Mouse (Mus musculus) adrenal gland, adult (tissue): ENCODE measurements around the gene Adgrl3.
A peak's percentile ranks its signal among the peaks of the same experiment; 100 is the strongest.

Experiments used
- DNase-seq, 2 experiments: peaks; one replicate each; pipeline ENCODE4 v3.0.0; 2022 to 2023; ENCODE audit warnings: low spot score in 1 of 2; ENCODE audit not compliant: inconsistent age in 2 of 2

The Adgrl3 gene

DNA sequence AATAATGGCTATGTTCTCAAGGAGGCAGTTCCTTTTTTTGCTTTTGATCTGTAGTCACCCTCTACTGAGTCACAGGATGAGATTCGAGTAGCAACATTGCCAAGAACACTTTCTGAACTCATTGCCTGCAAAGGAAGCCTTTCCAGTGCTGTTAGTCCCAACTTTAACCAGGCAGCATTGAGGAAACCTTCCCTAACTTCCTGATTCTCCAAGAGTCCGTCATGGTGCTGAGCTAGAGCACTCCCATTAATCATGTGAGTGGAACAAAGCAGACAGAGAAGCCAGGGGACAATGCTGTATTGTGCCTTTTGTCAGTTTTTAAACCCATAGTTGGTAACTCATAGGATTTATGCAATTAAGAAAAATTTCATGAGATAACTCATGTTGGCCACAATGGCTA, 345.3 kb downstream of the Adgrl3 start:
- peak in 1 of 2 experiments; percentile 21 for DNase-seq

DNA sequence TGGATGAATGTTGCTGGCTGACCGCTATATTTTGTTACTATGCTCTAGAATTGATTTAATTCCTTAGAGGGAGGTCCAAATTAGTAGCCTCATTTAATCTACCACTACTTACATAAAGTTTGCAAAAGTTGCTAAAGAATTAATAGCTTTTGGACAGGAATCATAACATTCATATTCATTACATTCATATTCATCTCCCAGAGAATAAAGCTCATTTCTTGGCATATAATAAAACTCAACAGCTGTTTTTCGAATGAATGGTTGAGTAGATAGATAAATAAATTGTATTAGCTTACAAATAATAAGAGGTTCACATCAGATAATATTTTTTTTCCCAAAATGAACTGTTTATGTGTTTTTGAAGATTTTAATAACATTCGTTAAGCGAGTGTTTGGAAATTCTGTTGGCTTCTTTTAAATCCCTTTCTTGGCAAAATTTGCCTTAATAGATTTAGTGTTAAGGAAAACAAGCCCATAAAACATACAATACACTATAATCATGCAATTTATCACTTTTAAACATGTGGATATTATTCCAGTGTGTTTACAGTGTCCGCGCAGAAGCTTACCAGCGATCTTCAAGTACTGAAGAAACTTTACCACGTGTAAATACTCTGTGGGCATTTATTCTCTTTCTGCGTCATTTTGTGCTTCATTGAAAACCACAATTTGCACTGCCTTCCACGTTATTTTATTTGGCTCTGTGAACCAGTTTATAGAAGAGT, 350.4 kb downstream of the Adgrl3 start:
- DNase-seq: no peak

DNA sequence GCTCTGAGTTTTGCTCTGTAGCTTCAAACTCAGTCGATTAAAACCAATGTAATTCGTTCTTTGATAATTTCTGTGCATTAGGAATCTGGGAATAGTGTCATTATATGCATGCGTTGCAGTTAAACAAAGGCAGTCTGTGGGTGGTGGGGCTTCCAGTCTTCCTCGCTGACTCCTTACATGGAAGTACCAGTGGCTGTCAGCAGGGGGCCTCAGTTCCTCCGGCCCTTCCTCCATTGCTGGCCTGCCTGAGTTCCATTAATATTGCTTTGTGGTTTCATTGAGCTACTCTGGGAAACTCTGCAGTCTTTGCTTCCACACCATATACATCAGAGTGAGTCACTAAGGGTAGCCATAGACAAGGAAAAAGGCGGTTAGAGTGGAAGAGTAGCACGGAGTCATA, 356.1 kb downstream of the Adgrl3 start:
- DNase-seq: no peak

DNA sequence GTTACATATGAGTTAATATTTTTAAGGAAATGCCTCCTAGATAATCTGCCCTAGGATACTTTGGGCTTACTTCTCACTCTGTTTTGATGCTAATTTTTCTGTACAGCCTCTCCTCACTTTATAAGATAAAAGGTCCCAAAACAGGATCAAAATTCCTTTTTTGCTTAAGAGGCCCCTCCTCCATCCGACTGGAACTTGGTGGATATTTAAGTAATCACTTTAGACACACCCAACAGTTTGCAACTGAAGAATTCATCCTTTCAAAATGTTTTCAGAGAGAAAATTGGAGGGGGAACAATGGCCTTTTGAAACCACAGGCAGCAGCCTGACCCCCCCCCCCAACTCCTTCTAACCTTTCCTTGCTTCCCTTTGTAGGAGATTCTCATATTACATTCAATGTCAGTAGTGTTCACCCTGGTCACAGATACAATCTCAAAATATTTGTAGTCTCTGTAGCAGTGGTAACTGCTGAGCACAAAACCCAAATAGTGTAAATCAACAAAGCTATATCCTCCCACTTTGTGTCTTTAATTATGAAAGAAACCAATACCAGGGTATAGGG, 385.7 kb downstream of the Adgrl3 start:
- DNase-seq: no peak

DNA sequence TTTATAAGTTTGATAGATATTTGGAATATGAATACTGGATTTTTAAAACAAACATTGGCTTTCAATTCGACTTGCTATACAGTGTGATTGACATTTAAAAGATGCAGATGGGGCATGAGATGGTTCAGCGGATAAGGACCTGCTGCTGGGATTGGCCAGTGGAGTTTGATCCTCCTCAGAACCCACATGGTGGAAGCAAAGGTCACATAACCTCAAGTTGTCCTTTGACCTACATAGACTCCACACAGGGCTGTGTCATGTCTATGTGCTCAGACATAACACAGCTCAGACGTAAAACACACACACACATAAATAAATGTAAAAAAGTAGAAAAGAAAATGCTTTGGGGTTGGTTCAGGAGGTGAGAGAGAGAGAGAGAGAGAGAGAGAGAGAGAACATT, 397.4 kb downstream of the Adgrl3 start:
- no peak for DNase-seq

DNA sequence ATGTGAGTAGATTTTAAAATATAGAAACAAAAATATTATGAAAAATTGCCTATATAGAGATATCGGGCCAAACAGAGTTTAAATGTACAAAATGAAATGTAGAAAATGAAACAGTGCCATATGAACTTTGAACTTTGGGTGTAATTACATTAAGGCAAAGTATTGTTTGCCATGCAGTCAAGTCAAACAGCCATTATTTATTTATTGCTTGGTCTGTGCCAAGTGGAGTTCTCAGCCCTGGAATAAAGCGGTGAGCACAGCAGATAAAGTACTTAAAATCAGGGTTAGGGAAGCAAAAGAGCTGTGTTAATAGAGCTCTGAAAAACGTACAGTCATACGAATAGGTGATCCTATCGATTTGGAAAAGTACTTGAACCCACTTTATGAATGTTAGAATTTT, 407.5 kb downstream of the Adgrl3 start:
- DNase-seq: no peak

DNA sequence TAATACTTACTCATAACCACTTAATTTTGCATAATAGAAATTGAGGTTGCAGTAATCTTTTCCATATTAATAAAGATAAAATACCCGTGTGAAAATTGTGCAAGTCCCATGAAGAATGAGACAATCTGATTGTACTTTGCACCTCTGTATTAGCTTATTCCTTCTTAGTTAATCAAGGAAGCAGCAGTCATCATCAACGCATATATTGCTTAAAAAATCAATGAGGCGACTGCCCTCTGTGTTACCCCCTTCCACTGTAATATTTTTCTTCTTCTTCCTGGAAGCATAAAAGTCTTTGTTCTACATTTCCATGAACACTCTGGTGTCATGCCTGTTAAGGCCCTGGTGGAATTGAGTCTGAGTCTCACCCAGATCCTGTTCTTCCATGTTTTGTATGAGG, 416.4 kb downstream of the Adgrl3 start:
- no peak for DNase-seq

DNA sequence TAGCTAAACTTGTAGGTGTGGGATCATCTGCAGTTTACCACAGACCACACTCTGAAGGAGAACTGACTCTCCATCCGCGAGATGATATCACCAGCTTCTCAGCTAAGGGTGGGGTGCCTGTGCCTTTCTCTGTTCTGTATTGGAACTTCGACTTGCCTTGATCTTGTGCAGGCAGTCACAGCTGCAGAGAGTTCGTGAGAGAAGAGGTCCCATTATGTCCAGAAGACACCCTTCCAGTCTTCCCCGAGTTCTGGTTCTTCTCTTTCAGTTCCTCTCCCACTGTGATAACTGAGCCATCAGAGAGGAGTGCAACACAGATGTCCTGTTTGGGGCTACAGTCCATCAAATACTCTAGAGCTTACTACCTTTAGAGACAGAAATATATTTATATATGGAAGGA, 422.2 kb downstream of the Adgrl3 start:
- no peak for DNase-seq

DNA sequence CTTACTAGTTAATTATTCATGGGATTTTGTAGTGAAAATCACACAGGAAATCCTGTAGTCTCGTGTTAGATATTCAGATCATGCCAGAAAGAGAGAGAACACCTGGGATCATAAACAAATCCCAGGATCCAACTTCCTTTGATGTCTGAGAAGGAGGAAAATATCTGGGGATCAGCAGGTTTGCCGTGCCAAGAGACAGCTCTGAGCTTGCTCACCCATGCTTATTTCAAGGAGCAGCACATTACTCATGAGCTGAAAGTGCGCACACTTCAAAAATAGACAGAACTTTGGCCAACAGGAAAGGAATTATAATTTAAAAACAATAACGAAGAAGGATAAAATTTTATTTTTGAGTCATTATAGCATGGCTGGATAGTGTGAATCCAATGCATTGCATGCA, 446.0 kb downstream of the Adgrl3 start:
- DNase-seq: no peak

DNA sequence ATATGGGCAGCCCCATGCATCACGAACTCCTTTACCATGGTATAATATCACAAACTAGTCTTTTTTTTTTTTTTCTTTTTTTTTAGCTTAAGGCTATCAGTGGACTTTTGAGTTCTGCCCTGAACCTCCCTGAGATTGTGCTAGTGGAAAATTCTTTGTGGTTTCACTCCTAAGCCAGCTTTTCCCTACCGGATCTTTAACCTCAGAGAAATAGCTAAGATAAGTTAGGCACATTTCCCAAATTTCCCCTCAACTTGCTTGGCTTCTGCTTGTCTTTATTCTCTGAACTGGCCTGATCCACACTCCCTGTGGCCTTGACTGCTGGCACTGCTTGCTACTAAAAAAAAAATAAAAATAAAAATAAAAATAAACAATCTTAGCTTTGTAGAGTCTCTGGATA, 454.7 kb downstream of the Adgrl3 start:
- DNase-seq: peak in 1 of 2 experiments; percentile 16

DNA sequence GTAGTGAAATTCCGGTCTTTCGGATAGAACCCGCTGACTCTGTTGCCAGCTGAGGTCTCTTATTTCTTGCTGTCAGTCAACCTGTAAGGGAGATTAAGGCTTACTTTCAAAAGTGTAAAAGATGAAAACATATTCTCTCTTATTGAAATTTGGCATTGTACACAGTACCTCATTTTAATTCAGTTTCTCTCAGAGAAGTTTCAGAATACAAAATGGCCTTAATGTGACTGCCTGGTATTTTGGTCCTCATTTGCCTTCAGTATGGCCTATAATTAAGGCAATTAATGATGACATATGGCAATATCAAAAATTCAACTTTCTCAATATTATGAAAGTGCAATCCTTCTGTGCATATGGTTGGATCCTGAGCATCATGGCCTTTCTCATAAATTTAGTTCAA, 455.5 kb downstream of the Adgrl3 start:
- no peak for DNase-seq

DNA sequence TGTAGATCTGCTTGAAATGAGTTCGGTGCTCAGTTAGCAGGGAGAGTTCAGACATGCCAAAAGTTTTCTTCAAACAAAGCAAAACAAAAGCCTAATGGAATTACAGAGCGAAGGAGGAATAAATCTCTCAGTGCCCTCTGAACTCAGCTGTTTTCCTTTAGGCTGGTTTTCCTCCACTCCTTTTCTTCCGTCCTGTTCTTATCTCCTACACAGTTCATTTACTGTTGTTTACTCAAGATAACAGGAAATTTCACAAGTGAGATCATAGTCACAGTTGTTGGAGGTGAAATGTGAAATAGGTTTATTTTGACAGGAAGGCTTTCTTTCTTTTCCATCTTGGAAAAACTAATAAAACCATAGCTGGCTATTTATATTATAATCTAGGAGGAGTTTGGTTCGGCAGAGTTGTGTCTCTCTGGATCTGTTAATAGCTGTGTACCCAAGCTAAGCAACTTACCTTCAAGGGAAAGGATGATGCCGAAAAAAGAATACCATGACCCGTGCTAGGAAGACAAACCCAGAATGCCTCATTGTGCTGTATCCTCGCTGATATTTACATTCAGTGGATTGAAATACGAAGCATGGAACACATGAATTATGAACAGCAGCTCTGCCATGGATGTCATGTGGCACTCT, 456.2 kb downstream of the Adgrl3 start:
- no peak for DNase-seq

DNA sequence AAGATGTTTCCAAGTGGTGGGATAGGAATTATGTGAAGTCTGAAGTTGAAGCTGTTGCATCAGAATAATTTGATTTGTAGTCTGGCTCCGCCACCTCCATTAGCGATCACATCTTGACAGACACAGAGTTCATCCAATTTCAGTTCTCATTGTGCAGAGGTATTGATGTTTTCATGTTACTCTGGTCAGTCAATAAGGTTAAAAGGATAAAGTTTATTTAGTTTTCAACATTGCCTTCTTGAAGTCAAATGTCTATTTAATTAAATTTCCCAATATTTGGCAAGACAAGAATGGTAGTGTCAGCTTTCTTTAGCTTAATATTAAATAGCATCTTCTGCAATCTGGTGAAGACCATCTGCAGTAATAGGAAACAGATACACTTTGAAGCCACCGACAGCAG, 461.0 kb downstream of the Adgrl3 start:
- DNase-seq: no peak

DNA sequence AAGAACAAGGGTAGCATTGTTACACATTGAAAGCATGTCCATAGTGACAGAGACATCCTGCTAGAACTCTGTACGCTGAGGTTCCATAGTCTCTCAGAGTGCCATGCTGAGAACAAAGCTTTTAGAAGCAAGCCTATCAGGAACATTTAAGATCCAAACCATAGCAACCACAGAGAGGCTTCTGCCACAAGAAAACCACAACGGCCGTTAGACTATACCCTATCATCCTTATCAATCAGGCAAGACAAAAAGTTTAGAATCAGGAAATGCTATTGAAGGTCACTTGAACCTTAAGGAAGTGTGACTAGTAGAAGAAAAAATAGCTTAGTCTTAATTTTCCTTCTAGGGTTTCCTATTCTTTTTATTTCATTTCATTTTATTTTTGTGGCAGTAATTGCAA, 464.0 kb downstream of the Adgrl3 start:
- DNase-seq: no peak

DNA sequence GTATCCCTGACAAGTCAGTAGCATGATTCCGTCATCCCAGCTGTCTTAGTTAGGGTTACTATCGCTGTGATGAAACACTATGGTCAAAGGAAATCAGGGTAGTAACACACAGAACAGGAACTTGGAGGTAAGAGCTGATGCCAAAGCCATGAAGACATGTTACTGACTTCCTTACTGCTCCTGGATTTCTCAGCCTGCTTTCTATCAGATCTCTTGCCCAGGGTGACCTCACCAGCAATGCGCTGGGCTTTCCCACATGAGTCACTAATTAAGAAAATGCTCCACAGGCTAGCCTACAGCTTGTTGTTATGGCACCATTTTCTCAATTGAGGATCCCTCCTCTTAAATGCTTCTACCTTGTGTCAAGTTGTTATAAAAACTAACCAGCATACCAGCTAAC, 481.1 kb downstream of the Adgrl3 start:
- no peak for DNase-seq

DNA sequence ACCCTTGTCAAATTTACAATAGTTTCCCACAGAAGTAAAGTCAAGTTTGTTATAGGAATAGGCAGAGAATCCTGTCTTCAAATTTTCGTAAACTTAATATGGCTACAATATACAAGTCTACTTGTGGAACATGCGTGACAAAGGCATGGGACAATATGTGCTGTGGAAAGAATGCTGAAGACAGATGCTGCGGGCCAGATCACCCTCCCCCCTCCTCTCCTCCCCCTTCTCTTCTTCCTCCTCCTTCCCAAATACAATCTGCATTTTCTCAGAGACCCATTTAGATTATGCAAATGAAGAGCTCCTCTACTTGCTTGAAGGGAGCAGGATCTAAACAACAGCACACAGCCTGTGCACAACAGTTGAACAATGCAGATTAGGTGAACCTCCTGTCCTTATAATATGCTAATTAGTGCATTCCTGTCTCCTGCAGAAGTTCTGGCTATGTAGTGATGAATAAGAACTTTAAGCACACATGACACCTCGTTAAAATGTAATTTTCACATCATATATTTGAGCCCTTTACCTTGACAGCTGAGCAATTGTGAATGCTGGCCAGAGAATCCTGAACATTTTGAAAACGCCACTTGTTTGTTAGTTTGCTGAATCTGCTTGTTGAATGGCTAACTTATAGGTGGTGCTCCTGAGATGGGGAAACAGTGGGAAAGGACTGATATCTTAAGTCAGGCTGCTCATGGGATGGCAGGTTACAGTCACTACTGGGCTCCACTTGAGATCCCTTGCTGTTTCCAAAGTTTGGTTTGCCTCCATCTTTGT, 499.0 kb downstream of the Adgrl3 start:
- DNase-seq: no peak

DNA sequence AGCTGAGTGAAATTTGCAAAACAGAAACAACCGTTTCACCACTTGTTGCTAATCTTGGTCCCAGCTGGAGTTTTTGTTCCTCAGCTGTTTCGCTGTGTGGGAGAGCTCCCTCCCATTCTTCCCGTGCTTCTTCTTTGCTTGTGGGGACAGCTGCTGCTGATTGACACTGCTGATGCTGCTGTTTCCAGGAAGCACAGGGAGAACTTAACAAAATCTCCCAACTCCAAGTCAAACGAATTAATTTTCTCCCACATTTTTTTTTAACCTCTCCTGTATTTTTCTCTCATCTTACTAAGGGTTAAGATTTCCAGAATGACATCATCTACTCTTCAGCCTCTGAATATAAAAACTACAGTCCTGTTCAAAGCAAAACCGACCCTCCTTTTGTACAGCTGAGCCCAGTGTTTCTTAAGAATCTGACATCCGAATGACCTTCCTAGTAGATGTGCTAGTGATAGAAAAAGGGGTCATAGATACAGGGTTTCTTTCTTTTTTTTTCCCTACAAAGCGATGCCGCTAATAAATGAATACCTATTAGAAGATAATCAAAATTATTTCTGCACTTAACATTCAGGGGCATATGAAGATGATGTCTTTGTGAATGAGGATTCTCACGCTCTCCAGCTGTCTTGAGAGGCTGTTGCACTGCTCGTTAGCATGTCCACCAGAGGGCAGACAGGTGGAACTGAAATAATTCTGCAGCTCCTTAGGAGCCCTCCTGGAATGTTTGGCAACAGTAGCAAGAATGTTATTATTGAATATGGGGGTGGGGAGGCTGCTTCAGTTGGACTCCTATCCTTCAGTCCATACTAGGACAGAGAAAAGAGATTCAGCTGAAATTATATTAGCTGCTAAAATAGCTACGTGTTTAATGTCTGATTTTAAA, 499.8 kb downstream of the Adgrl3 start:
- peak; percentile 5 to 56 for DNase-seq

DNA sequence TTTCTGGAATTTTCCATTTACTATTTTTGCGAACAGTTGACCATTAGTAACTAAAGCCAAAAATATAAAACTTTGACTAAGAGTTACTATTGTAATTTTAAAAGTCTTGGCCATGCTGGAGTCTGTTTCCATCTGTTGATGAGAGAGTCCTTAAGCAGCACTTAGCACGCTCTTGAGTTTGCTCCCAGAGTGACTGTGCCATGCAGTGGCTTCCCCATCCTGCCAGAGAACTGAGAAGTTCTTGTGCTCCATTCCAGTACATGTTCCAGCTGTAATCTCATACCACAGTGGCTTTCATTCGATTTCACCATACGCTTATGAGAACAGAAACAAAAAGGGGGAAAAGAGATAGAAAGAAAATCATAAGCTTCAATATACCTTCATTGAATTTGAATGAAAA, 502.8 kb downstream of the Adgrl3 start:
- no peak for DNase-seq

DNA sequence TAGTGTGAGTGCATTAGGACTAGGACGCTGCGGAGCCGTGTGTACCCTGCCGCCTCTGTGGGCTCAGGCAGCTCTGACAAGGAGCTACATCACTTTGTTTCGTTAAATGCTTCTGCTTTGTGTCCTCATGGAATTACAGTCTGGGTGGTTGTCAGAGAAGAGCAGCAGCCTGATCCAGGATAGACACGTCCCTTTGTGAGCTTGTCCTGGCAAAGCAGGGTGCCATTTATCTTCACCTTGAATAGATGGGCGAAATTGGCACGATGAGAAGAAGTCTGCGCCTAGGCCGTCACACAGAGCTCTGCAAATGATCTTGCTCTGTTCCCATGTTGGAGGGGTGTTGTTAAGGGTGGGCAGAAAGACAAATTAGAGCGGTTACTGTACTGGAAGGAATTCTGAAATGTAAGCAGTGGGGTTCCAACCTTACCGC, 504.6 kb downstream of the Adgrl3 start:
- no peak for DNase-seq

DNA sequence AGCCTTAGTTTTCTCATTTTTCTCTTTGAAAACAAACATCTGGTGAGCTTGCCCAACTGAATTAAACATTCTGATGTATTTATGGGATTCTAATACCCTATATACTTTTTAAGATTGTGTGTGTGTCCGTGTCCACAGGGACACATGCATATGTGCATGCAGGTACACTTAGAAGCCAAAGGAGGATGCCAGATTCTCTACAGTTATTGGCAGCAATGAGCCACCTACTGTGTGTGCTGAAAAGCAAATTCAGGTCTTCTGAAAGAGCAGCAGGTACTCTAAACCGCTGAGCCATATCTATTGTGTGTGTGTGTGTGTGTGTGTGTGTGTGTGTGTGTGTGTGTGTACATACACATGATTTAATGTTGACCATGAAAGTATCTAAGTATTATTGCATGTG, 505.4 kb downstream of the Adgrl3 start:
- DNase-seq: no peak

DNA sequence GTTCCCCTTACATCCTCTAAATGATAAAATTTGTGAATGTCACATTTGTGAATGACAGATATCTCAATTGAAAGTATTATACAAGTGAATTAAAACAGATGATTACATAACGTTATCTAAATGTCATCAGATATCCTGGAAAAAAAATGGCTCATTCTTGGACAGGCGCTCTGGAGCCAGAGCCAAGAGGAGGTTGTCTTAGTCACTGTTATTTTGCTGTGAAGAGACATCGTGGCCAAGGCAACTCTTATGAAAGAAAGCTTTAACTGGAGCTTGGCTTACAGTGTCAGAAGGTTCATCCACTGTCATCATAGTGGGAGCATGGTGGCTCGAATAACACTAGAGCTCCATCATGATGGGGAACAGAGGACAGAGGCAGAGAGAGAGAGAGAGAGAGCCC, 511.7 kb downstream of the Adgrl3 start:
- DNase-seq: peak in 1 of 2 experiments; percentile 38
